Mouse (Mus musculus): ENCODE results near the gene Trpm5.
A peak's percentile ranks its signal among the peaks of the same experiment; 100 is the strongest.

Gene Trpm5

DNA sequence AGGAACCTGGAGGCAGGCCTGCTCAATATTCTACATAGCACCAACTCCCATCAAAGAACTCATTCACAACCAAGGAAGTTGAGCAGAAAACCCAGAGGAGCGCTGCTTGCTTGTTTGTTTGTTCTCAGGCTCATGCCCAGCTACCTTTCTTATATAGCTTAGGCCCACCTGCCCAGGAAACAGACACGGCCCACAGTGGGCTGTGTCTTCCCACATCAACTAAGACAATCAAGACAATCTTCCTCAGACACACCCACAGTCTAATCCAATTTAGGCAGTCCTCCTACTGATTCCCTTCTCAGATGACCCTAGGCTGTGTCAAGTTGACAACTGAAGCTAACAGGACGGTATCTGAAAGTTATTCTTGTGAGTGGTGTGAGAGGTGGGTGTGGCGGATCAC is 11.6 kb upstream of the Trpm5 start, which contains the start of gene Kcnq1:
Kcnq1 (plus strand) TSS at position 301 of the 400 bp plus-strand sequence.
- DNase-seq (ENCODE audit: low spot score in 2 of 2): no peak

DNA sequence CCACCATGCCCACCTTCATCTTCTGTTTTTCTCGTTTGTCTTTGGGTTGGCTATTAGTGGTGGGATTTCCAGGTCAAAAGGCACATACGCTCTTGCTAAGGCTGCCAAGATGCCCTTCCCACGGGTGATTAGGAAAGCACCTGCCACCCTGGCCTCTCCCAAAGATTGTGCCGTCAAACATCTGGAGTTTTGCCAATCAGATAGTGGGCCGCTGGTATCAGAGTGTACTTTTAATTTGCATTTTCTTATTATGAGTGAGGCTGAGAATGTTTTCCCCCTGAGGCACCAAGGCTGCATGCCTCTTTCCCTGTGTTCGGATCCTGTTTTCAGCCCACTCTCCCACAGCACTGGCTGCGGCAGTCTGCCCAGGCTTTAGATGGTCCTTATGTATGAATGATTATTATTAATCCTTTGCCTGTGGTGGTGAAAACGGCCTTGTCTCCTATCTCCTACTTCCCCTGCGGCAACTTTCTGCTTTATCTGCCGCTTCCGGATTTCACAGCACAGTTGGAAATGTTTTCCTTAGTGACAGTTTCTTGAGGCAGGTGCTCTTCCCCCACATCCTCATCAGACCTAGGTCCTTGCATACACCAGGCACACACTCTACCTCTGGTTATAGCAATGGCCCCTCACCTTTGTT is 10.9 kb upstream of the Trpm5 start:
- no peak for DNase-seq (ENCODE audit: low spot score in 2 of 2)

- DNase-seq (ENCODE audit: low spot score in 2 of 2): no peak
Measured at GRCm38 (mm10) chr7:143100759-143101158, 6.3 kb upstream of the Trpm5 start.

- no peak for DNase-seq (ENCODE audit: low spot score in 2 of 2)
Measured at GRCm38 (mm10) chr7:143095554-143095907, 1.1 kb upstream of the Trpm5 start.

- DNase-seq (ENCODE audit: low spot score in 2 of 2): no peak
Measured at GRCm38 (mm10) chr7:143093847-143094246, 595 bp downstream of the Trpm5 start.

DNA sequence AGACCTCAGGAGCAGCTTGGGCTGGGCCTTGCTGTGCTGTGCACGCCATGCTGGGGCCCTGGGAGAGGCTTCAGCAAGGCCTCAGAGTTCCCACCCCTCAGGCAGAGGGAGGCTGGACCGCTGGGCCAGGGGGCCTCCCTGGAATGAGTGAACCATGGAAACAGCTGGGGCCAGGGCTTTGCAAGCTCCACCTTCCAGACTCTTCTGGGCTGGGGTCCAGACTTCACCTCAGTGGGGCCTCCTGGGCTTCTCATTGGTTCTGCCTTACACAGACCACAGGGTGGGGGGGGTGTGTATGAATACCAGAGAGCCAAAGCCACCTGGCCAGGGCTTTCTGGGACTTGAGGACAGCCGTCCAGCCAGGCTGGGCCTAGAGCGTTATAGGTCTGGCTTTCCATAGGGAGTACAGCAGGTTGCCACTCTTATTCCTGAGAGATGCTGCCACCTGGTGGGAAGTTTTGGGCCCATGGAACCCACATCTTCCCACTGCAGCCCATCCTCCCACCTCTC is 7.3 kb downstream of the Trpm5 start:
- DNase-seq (ENCODE audit: low spot score in 2 of 2): no peak

DNA sequence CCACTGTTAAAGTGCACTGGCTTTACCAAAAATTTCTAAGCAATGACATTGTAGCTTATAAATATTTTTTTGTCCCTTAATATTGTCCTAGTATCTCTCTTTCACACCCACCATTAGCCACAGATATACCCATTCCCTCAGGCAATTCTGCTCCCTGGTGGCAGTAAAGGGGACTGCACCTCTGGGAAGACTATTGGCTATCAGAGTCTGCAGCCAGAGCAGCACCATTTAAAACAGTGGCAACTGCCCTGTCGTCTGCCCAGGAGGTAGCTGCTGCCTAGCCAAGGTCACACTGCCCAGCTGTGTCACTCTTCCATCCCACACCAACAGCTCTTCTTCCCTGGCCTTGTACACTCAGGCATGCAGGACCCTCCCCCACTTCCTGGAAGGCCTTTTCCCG is 8.1 kb downstream of the Trpm5 start:
- peak; percentile 54 to 67 for DNase-seq (ENCODE audit: low spot score in 2 of 2)

DNA sequence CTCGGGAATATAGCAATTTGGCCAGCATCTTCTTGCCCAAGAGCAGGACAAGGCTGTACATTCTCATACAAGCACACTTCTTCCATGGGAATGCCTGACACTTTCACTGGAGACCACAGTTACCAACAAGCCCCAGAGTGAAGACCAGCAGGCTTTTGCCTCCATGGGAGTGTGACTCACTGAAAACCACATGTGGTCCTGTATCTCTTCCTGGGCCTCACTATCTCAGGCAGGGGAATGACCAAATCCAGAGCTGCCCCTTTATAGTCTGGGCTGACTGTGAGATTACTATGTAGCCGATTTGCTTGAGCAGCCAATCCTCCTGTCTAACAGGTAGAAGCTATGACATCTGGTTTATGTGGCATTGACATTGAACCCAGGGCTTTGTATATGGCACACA is 10.7 kb downstream of the Trpm5 start:
- no peak for DNase-seq (ENCODE audit: low spot score in 2 of 2)

- DNase-seq (ENCODE audit: low spot score in 2 of 2): no peak
Measured at GRCm38 (mm10) chr7:143082024-143082423, 12.4 kb downstream of the Trpm5 start.

DNA sequence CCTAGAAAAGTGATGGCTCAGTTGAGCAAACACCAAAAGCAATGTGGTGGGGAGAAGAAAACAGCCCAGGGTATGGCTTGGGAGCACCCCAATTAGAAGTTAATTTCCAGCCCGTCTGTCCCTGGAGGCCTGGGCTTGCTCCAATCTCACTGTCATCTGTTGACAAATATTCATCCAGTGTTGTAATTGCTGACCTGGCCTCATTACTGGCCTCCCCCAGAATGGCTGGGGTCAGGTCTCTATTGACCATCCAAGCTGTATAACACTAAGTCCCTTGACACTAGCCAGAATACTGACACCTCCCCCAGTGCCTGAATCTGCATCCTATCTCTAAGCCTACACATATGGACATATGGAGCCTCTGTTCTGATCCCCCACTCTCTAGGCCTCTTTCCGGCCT is 17.1 kb downstream of the Trpm5 start:
- DNase-seq (ENCODE audit: low spot score in 2 of 2): no peak

- DNase-seq (ENCODE audit: low spot score in 2 of 2): no peak
Measured at GRCm38 (mm10) chr7:143075394-143075793, 19.0 kb downstream of the Trpm5 start.

- peak; percentile 37 to 49 for DNase-seq (ENCODE audit: low spot score in 2 of 2)
Measured at GRCm38 (mm10) chr7:143073086-143073485, 21.4 kb downstream of the Trpm5 start.

GRCm38 (mm10) chr7:143072605-143073004 is 21.8 kb downstream of the Trpm5 start:
- no peak for DNase-seq (ENCODE audit: low spot score in 2 of 2)

GRCm38 (mm10) chr7:143070506-143071070 is 23.9 kb downstream of the Trpm5 start:
- no peak for DNase-seq (ENCODE audit: low spot score in 2 of 2)

DNA sequence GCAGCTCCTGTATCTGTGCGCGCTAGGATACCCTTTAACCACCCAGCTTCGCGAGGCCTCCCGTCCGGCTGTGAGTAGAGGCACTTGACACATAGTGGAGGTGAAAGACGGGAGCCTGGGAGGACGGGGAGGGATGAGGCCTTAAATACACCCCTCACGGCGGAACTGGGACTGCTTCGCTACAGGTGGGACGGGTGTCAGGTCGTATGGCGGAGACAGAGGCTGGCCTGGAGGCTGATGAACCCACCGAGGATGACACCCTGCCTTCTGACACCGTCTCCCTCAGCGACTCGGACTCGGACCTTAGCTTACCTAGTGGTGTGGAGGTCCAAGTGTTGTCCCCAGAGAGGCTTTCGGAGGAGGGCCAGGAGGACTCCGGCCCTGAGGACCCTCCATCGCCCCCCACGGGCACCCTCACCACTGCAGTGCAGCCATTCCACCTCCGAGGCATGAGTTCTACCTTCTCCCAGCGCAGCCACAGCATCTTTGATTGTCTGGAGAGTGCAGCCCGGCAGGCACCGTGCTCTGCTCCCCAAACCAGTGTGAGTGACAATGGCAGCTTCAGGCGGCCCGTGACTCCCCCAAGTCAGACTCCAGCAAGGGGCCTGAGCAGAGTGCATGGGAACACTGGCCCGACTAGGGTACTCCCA is 24.6 kb downstream of the Trpm5 start:
- no peak for DNase-seq (ENCODE audit: low spot score in 2 of 2)

DNA sequence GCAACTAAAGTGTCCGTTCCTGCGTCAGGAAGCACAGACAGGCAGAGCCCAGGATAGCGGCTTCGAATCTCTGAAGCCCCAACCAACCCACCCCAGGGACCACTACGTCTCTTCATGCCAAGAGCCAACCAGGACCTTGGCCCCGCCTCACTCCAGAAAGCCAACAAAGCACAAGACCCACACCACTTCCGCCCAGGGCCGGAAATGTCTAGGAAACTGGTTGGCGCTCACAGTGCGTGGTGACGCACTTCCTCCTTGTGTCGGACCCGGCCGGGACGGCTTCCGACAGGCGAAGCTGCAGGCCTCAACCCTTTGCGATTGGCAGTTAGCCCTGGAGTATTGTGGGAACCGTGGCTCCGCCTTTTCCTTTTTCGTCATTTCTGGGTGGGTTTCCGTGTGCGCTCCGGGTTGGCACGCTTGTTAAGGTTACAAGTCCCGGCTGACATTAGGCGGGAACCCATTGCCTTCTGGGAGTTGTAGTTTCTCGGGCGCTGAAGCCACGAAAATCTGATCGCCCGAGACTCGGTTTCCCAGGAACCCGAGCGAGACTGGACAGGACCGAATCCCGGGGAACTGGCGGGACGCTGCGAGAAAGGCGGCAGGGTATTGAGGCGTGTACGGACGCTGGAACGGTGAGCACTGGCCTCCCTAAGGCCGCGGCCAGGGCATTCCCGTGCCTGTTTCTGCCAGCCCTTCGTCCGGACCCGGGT is 25.4 kb downstream of the Trpm5 start, which contains the start of gene Tssc4:
Tssc4 (plus strand) TSS at position 368 of the 710 bp plus-strand sequence.
- peak; percentile 94 to 98 for DNase-seq (ENCODE audit: low spot score in 2 of 2)

DNA sequence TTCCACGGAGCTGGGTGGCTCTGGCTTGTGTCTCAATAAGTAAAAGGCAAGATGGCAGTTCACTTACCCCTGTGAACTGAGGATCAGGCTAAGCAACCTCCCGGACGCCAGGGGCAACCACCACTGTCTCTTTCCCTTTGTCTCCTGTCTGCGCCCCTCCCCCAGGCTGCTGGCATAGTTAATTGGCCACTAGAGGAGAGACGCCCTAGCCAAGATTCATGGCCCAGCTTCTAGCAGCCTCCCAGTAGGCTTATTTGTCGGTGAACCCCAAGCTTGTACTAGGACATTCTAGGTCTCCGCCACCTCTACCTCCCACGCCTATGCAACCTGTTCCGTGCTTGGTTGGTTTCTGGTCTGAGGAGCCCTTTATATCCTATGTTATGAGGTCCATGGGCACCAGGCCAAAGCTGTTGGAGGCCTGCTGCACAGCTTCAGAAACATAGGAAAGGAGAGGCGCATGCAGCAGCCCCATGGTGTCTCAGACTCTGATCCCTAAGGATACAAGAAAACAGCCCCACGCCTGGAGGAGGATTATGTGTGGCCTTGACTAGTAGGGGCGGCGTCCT is 26.0 kb downstream of the Trpm5 start:
- no peak for DNase-seq (ENCODE audit: low spot score in 2 of 2)

DNA sequence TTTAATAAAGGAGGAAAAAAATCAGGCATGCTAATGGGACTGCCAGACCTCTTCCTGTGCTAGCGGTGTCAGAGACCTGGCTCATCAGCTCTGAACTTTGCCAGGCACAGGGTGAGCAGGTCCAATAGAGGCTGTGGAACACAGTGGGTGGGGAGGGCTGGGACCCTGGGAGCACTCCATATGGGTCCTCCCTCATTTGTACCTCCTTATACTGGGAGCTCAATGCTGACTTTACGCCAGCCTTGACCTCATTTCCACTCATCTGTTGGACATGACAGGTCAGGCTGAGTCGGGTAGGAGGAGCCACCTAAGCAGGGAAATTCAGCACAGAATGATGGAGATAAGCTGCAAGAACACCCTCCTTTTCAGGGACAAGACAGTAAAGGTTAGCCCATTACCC is 26.5 kb downstream of the Trpm5 start:
- DNase-seq (ENCODE audit: low spot score in 2 of 2): no peak

DNA sequence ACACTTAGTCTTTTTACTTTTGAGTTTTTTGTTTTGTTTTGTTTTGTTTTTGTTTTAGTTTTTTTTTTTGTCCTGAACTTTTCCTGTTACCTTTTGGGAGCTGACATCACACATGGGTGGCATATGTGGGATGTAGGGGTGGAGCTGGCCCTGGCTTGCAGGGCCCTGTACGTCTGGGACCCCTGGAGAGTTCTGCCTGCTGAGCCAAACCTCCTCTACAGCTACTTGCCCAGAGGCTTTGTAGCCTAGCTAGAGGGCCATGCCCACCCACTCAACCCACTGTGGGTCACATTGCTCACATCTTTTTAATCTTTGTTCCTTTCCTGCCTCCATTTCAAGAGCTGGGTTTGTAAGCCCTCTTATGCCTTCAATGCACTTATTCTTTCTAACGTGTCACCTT is 27.0 kb downstream of the Trpm5 start:
- DNase-seq (ENCODE audit: low spot score in 2 of 2): no peak

GRCm38 (mm10) chr7:143065692-143066091 is 28.8 kb downstream of the Trpm5 start:
- no peak for DNase-seq (ENCODE audit: low spot score in 2 of 2)

DNA sequence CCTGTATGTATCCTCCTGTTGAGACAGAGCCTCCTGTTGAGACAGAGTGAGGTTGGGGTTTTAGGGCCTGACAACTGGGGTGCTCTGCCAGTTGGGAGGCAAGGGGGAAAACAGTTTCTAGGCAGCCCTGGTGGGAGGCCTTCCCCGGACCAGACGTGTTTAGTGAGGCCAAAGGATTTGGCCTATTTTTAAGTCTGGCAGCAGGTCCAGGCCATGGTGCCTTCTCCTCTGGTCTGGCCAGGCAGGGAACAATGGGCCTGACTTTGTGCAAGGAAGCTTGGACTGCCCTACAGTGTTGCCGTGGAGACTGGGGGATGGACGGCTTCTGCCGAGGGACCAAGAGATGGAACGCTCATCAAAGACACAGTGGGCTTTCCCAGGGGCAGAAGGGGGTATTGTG is 30.2 kb downstream of the Trpm5 start:
- DNase-seq (ENCODE audit: low spot score in 2 of 2): no peak

DNA sequence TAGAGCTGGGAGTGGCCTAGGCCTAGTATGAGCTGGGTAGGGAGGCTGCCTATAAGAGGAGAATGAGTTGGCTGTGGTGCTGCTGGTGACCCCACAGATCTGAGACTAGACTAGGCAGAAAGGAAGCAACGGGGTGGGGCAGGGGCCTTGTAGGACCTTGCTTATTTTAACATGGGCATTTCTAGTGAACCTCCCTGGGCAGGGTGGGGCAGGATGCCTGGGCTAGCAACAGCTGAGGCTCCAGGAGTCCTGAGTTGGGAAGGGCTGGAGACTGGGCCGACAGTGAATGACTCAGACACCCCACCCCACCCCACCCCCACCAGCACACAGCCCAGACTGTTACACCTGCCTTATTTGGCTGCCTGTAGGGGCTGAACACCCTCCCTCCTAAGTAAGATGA is 31.7 kb downstream of the Trpm5 start:
- DNase-seq (ENCODE audit: low spot score in 2 of 2): no peak

Measured in natural killer cell, adult 2 months (primary cell).